Mouse (Mus musculus) brown adipose tissue, adult 24 weeks (tissue): Measurements from ENCODE around the gene Eif4a3. TPM values are rescaled to one million over a fixed set of nuclear protein-coding genes. Genes with fewer than 3 reads are reported as not detected.
A peak's percentile ranks its signal among the peaks of the same experiment; 100 is the strongest.
"Not testable (repeated sequence)": the region's sequence is repeated elsewhere in the genome, so short reads cannot be mapped to it uniquely, and the experiment has no call there.

Source experiments
- H3K27ac ChIP-seq: fragments of 200-500 bp; replicated peaks from 2 replicates; pipeline ENCODE4 v1.5.1; 2012; ENCODE audit warnings: low read depth, mild to moderate bottlenecking, low read length
- H3K4me1 ChIP-seq: fragments of 200-500 bp; 2 replicates; pipeline ENCODE4 v1.6.1; 2012; ENCODE audit warnings: low read length, mixed read lengths; ENCODE audit not compliant: control insufficient read depth, insufficient read depth, insufficient read length
- H3K4me3 ChIP-seq: fragments of 200-500 bp; 2 replicates; pipeline ENCODE4 v1.5.1; 2012; ENCODE audit warnings: low read depth, mild to moderate bottlenecking, low read length, moderate library complexity; ENCODE audit not compliant: insufficient read depth
- polyA plus RNA-seq: library from polyadenylated mRNA; stranded (reverse); fragments of >200 nt; gene quantifications from 2 replicates; pipeline ENCODE4 v1.2.4, GENCODE M21; 2012; ENCODE audit not compliant: missing spikeins, insufficient read depth, insufficient read length

Gene Eif4a3
- polyA plus RNA-seq, 1 experiment, result 76.2 TPM

DNA sequence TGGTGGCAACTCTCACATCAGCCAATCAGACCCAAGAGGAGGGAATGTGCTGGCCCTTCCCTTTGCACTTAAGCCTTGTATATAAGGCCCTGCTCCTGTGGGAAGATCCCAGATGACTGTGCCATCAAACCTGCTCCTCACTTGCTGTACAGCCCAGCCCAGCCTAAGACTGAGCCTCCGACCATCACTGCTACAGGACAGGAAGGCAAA, 7.7 kb upstream of the Eif4a3 start, which contains the start of gene Card14:
Gene Card14 (plus strand): TSS at position 111 of the 210 bp plus-strand sequence.
- no peak within 1 kb of the TSS for H3K27ac ChIP-seq

DNA sequence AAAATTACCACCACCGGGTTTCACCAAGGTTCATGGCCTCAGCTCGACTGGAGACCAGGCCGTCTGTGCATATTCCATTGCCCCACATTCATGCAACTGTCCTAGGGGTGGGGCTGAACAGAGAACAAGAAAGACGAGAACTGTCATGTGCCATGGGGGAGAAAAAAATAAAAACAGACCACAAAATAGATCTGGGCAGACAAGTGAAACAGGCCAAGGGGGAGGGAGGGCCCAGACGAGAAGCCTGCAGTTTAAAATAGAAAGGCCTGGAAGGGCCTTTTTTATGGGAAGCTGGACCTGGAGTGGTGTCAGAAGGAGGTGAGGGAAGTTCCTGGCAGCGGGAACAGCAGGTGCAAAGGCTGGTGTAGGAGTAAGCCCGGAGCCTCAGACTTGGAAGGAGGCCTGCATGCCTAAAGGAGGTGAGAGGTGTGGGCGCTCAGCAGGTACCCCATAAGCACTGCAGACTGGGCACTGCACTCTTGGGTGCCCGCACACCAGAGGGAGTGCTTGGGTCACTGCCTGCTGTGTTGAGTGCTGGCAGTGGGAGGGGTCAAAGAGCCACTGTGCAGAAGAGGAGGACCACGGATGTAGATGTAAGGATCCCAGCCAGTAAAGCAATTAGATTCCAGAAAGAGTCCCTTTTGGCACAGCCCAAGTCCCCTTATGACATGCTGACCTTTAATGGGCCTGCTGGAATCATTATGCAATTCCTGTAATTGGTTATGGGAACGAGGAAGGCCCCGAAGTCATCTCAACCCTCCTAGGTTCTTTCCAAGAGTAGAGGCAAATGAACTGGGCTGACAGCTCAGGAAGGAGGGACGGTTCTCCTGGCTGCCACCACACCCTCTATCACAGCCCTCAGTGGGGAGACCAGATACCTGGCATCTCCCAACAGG, 7.1 kb upstream of the Eif4a3 start:
- no peaks in the 10 kb centered on the region for H3K4me1 ChIP-seq
- no peak overlapping the region for H3K4me3 ChIP-seq
- H3K27ac ChIP-seq, result no peak overlapping the region

More for the DNA sequence above, 7.7 kb upstream of the Eif4a3 start, which contains the start of gene Card14:
- no peaks in the 10 kb centered on the region for H3K4me1 ChIP-seq
- no peak within 1 kb of the TSS for H3K4me3 ChIP-seq

DNA sequence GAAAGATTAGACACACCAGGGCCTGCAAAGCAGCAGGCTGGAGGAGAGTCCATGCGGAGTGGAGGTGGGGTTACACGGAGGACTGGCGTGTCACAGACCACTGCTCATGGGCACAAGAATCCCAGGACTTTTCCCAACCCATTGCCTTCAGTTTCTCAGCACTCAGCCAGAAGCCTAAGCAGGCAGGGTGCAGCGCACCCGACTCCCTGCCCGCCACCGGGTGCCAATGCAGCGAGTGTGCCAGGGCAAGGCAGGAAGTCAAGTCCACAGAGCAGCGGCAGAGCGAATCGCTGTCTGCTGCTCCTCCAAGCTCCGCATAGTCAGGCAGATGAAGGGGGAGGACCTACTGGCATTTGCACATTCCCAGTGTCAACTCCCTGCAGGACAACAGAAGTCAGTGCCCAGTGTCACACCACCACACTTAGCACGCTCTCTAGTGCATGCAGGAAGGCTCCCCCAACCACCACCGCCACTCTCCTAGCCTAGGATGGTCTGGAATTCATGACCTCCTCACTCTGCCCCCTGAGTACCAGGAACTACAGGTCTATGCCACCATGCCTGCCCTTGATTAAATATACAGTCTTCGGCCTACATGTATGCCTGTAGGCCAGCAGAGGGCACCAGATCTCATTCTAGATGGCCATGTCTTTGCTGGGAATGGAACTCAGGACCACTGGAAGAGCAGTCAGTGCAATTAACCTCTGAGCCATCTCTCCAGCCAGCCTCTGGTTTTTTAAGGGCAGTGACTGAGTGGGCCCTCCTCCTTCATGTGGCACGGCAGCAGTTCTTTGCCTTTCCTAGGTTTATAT, 5.2 kb upstream of the Eif4a3 start:
- Histone ChIP-seq H3K4me1 (no peaks in the 10 kb centered on the region), H3K4me3 (no peak overlapping the region), H3K27ac (no peak overlapping the region)

DNA sequence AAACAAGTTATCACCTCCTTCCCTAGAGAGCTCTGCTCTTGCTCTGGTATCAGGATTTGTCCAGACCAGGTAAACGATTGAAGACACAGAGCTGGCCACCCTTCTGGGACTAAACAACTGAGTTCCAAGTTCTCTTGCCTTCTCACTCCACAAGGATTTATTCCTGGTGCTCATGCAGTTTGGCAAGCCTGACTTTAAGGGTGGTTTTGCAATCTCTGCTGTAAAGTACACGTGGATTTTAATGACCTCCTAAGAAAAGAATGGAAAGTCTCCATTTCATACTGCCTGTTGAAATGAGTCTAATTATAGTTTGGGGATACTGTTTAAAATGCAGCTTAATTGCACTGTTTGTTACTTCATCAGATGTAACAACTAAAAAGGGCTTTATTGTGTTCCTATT, 1.1 kb upstream of the Eif4a3 start:
- Histone ChIP-seq H3K4me3 (no peak overlapping the region), H3K27ac (no peak overlapping the region), H3K4me1 (peaks cover 6% of the 10 kb centered on the region; the same call in 1 of the 2 replicates)

DNA sequence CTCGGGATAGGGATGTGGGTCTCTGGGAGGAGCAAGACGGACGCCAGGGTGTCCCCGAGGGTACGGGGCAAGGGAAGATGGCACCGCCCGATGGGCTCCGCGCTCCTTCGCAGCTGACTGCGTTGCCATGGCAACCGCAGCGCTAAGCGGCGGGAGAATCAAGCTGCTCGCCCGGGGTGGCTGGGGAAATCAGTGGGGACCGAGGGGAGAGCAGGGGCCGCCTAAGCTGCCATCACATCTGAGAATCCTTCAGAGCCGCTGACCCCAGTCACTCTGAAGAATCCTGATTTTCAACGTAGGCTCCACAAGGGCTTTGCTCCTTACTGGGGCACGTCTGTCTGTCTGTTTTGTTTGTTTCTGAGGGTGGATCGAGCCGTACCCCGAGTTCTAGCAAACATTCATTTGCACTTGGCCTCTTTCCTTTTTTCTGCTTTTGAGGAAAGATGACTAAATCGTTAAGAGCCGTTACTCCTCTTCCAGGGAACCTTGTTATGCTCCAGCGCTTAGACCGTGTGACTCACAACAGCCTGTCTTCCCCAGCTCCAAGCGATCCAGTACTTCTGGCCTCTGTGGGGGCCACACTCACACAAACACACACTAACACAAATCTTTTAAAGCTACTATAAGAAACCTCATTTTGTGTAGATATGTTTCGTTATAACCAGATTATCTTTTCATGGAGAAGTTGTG, 502 bp upstream of the Eif4a3 start:
- 0 out of 2 replicates have a peak overlapping the region, but pooled peaks have one; percentile 49 for H3K27ac ChIP-seq
- H3K4me1 ChIP-seq, result peaks cover 6% of the 10 kb centered on the region; the same call in 1 of the 2 replicates
- H3K4me3 ChIP-seq, result peak overlapping the region; percentile 94

DNA sequence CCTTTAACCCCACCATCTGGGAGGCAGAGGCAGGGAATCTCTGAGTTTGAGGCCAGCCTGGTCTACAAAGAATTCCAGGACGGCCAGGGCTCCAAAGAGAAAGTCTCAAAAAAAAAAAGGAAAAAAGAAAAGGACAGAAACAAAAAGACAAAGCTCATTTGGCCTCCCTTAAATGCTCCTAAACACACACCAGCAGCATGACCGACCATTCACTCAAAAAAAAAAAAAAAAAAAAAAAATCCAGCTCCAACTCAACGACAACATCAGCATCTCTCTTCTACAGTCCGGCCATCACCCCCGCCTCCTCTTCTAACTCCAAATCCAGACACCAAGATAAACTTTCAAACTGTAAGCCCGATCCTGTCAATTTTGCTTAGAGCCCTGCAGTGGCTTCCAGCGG, 972 bp downstream of the Eif4a3 start:
- Histone ChIP-seq H3K4me1 (peaks cover 6% of the 10 kb centered on the region; the same call in 1 of the 2 replicates), H3K4me3 (peak overlapping the region; percentile 94), H3K27ac (0 out of 2 replicates have a peak overlapping the region, but pooled peaks have one; percentile 89)

DNA sequence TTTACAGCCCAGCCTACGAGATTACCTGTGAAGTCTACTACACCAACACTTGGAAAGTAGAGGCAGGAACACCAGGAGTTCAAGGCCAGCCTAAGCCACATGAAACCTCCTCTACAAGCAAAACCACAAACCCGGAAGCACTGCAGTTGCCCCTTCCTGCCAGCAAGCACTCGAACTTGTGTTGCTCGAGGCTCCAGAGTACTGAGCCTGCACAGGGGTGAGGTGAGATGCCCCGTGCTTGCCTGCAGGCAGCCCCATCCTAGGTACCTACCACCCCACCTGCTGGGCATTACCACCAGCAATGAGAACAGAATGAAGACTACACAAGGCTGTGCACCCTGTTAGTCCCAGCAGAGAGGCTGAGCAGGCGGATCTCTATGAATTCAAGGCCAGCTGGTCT, 1.9 kb downstream of the Eif4a3 start:
- Histone ChIP-seq H3K4me1 (peaks cover 6% of the 10 kb centered on the region; the same call in 1 of the 2 replicates), H3K27ac (no peak overlapping the region), H3K4me3 (no peak overlapping the region)

DNA sequence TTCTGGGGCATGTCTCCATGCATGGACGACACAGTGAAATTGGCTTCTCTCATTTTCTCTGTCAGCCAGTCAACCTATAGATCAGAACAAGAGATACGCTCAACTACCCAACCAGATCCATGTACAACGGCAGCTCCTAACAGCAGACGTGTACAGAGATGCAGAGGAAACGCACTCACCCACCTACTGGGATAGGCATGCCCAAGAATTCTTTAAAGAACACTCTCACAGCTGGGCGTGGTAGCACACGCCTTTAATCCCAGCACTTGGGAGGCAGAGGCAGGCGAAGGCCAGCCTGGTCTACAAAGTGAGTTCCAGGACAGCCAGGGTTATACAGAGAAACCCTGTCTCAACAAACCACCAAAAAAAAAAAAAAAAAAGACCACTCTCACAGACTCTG, 7.0 kb downstream of the Eif4a3 start:
- H3K4me3 ChIP-seq, H3K27ac ChIP-seq, H3K4me1 ChIP-seq: not testable (repeated sequence)

DNA sequence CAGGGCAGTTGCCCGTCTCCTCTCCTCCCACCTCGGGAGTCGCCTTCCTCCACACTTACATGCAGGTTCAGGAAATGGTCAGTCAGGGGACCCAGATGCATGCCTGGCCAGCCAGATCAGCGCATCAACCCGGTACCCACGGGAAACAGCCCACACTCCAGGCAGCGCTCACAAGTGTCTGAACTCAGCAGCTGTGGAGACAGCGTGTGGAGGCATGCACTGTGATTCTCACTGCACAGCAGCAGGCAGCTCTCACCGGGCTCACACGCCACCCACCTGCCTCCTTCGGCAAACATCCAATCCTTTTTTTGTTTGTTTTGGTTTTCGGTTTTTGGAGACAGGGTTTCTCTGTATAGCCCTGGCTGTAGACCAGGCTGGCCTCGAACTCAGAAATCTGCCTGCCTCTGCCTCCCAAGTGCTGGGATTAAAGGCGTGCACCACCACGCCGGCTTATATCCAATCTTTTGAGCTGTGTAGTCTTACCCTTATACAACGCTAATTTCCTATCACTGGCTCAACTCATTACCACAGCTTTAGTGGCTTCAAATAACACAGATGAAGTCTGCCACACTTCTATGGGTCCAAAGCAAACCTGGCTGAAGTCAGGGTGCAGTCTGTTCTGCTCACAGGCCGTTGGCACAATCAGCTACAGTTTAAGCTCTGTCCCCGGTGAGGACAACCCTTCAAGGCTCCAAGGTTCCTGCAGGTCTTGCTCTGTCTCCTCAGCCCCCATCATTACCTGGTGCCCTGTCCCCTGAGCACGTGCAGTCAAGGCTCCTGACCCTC, 12.5 kb downstream of the Eif4a3 start:
- Histone ChIP-seq H3K27ac (no peak overlapping the region), H3K4me1 (no peaks in the 10 kb centered on the region)

DNA sequence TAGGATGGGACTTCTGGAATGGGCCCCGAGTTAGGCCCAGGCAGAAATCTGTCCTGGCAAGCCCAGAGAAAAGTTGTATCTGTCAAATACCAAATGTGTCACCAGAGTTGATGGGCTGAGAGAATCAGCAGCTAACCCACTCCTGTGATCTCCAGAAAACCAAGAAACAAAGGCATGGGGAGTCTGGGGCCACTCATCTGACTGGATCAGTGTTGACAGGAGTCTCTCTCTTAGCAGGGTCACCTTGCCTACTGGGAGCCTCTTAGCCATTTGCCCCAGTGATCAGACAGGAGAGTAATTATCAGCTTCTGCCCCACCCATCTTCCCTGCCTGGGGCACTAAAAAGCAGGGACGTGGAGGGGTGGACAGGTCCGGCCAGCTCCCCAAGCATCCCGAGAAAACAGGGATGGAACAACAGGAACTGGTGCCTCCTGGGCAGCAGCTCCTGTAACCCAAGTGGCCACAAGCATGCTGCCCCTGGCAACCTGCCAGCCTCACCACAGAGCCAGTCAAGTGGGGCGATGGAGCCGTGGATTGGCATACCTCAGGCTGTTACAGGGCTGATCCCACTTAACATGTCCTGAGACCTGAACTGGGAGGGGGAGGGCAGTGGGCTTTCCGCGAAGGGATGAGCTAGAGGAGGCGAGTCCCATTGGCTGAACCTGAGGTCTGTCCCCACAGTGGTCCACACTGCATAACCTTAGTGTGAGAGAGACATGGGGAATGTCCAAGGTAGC, 13.9 kb downstream of the Eif4a3 start:
- Histone ChIP-seq H3K4me1 (no peaks in the 10 kb centered on the region), H3K27ac (no peak overlapping the region), H3K4me3 (no peak overlapping the region)

More for the DNA sequence above, 12.5 kb downstream of the Eif4a3 start:
- H3K4me3 ChIP-seq, result no peak overlapping the region

DNA sequence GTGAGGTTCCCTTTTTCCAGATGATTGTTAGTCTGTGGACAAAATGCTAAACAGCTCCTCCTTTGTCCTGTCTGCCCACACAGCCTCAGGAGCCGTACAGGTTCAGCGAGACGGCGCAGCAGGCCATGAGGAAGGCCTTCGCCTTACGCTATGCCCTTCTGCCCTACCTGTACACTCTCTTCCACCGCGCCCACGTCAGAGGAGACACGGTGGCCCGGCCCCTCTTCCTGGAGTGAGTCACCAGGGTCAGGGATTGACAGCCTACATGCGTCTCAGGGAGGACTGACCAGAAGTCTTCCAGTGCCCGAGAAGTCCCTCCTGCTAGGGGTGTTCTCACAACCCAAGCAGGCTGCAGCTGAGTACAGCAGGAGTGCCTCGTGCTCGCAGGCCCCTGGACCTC, 18.9 kb downstream of the Eif4a3 start:
- no peaks in the 10 kb centered on the region for H3K4me1 ChIP-seq
- H3K27ac ChIP-seq, result no peak overlapping the region
- H3K4me3 ChIP-seq, result no peak overlapping the region

DNA sequence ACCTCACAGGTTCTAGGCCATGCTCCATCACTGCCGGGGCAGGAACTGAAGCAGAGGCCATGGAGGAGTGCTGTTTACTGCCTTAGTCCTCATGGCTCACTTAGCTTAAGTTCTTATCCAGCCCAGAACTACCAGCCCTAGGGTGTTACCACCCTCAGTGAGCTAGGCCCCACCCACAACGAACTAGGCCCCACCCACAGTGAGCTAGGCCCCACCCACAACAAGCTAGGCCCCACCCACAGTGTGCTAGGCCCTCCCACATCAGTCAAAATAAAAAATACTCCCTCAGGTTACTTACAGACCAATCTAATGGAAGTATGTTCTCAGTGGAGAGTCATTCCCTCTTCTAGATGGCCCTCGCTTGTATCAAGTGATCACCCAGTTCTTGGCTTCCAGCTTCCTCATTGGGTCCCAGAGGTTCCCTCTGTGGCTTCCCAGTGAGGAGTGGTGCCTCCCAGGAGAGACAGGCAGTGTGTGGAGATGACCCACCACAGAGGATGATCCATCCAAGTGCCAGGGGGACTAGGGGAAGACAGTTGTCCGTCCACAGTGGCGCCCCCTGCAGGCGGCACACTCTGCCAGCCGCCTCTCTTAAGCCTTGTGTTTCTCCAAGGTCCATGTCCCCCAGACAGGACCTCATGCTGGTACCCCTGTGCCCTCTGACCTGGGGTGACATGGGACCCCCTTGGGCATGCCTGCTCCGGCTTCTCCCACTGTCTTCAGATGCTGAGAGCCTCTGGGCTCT, 26.5 kb downstream of the Eif4a3 start:
- Histone ChIP-seq H3K4me1 (no peaks in the 10 kb centered on the region; the same call in 1 of the 2 replicates), H3K27ac (no peak overlapping the region), H3K4me3 (no peak overlapping the region)

DNA sequence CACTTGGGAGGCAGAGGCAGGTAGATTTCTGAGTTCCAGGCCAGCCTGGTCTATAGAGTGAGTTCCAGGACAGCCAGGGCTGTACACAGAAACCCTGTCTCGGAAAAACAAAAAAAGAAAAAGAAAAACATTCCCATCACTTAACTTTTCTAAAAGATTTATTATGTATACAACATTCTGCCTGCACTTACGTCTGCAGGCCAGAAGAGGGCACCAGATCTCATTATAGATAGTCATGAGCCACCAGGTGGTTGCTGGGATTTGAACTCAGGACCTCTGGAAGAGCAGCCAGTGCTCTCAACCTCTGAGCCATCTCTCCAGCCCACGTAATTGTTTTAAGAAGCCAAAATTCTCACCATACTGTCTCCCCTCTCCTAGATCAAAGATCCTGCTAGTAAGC, 27.4 kb downstream of the Eif4a3 start:
- not testable (repeated sequence) for H3K4me1 ChIP-seq, H3K27ac ChIP-seq, H3K4me3 ChIP-seq
